Comparison of ENCODE assay signal across 8 mouse cellular contexts in genomic region chr3:87804038-87804677, GRCm38 (mm10). TPM values are rescaled to one million over a fixed set of nuclear protein-coding genes. Genes with fewer than 3 reads are reported as not detected.
DNase-seq lines count a peak whose midpoint lies in the region; ATAC-seq lines count a peak whose summit lies in the region.

No protein-coding gene starts in this region.

- no peak overlapping the region for H3K9ac ChIP-seq in heart, embryonic 16.5 days (ENCODE audit: low read length)
- H3K9ac ChIP-seq in hindbrain, embryonic 14.5 days: no peak overlapping the region
- no peak overlapping the region for H3K9ac ChIP-seq in midbrain, embryonic 12.5 days (replicated peaks)

- H3K4me2 ChIP-seq in heart, embryonic 16.5 days (ENCODE audit: low read depth, low read length): peak overlapping the region; percentile 68
- peak overlapping the region; percentile 40 for H3K4me2 ChIP-seq in hindbrain, embryonic 14.5 days (replicated peaks)
- peak overlapping the region; percentile 38 for H3K4me2 ChIP-seq in midbrain, embryonic 12.5 days (replicated peaks)

- intact Hi-C loops in left cerebral cortex, postnatal 10 days (cut with DNase I): no loop called here

- H3K4me1 ChIP-seq in heart, embryonic 16.5 days (ENCODE audit: control insufficient read depth, insufficient read depth, low read length): peaks cover 4% of the 10 kb centered on the region
- peaks cover 6% of the 10 kb centered on the region; the same call in 1 of the 2 replicates for H3K4me1 ChIP-seq in hindbrain, embryonic 14.5 days (replicated peaks; ENCODE audit: control insufficient read depth, insufficient read depth, low read length)
- H3K4me1 ChIP-seq in midbrain, embryonic 12.5 days: 0 out of 2 replicates have a peak, but pooled peaks cover 8% of the 10 kb centered on the region

- H3K27ac ChIP-seq in heart, embryonic 16.5 days (ENCODE audit: low read length): no peak overlapping the region
- no peak overlapping the region for H3K27ac ChIP-seq in hindbrain, embryonic 14.5 days
- H3K27ac ChIP-seq in midbrain, embryonic 12.5 days (replicated peaks): no peak overlapping the region

- no peaks in the 10 kb centered on the region for H3K9me3 ChIP-seq in heart, embryonic 16.5 days (replicated peaks; ENCODE audit: control insufficient read depth, low read length)
- no peaks in the 10 kb centered on the region for H3K9me3 ChIP-seq in hindbrain, embryonic 14.5 days (ENCODE audit: control insufficient read depth, low read length)
- no peaks in the 10 kb centered on the region for H3K9me3 ChIP-seq in midbrain, embryonic 12.5 days

- DNase-seq in heart, postnatal 4 days: no peak
- peak; percentile 73 for DNase-seq in R1 (ENCODE audit: low read depth, low spot score)
- DNase-seq in hindbrain, embryonic 14.5 days (ENCODE audit: low spot score): no peak
- DNase-seq in retina, embryonic 14.5 days (ENCODE audit: low spot score): no peak
- no peak for DNase-seq in left cerebral cortex, postnatal 10 days (ENCODE audit: extremely low spot score in 1 of 2, low spot score in 2 of 2)
- DNase-seq in layer of hippocampus, adult 8-10 months (ENCODE audit: low spot score in 2 of 2): no peak

- H3K27me3 ChIP-seq in heart, embryonic 16.5 days (ENCODE audit: control insufficient read depth, insufficient read depth, low read length): peaks cover 89% of the 10 kb centered on the region
- H3K27me3 ChIP-seq in hindbrain, embryonic 14.5 days (ENCODE audit: control insufficient read depth, insufficient read depth, low read length): peaks cover 73% of the 10 kb centered on the region
- H3K27me3 ChIP-seq in midbrain, embryonic 12.5 days: peaks cover 100% of the 10 kb centered on the region

- peak overlapping the region; percentile 45 for H3K4me3 ChIP-seq in heart, embryonic 16.5 days (ENCODE audit: low read length)
- H3K4me3 ChIP-seq in hindbrain, embryonic 14.5 days (replicated peaks; ENCODE audit: low read length): peak overlapping the region; percentile 17; the same call in 1 of the 2 replicates
- 0 out of 2 replicates have a peak overlapping the region, but pooled peaks have one; percentile 17 for H3K4me3 ChIP-seq in midbrain, embryonic 12.5 days

- no peaks in the 10 kb centered on the region for H3K36me3 ChIP-seq in heart, embryonic 16.5 days (ENCODE audit: control insufficient read depth, insufficient read depth)
- no peaks in the 10 kb centered on the region for H3K36me3 ChIP-seq in hindbrain, embryonic 14.5 days (replicated peaks; ENCODE audit: control insufficient read depth, insufficient read depth)
- no peaks in the 10 kb centered on the region for H3K36me3 ChIP-seq in midbrain, embryonic 12.5 days

- WGBS in heart, embryonic 16.5 days: 4% methylated on average over 26 of the region's 26 CpGs
- WGBS in hindbrain, embryonic 14.5 days: 6% methylated on average over 26 of the region's 26 CpGs
- WGBS in midbrain, embryonic 12.5 days: 4% methylated on average over 26 of the region's 26 CpGs

- no peak for ATAC-seq in heart, embryonic 16.5 days (replicated peaks; ENCODE audit: extremely low read depth, insufficient read depth, low FRiP score)
- ATAC-seq in hindbrain, embryonic 14.5 days (ENCODE audit: low FRiP score): no peak
- no peak for ATAC-seq in midbrain, embryonic 12.5 days (ENCODE audit: low FRiP score, low read depth)

RNA-seq across cellular contexts. Expression of gene Insrr, which starts 7.4 kb away (rescaled TPM):
- polyA plus RNA-seq in heart, embryonic 16.5 days (2015; fragmentation: Nextera tagmentation; extraction: Ambion mirVana): not detected in 2 replicates
- under 1 TPM in 1 of 2 experiments, not detected in 1; 0.07 TPM for total RNA-seq in heart, postnatal 4 days (2021)
- 0.52 and 1.3 TPM in 2 replicates for polyA plus RNA-seq in hindbrain, embryonic 14.5 days (2014; fragmentation: Nextera tagmentation; extraction: Ambion mirVana)
- polyA plus RNA-seq in midbrain, embryonic 12.5 days (2016; fragmentation: Nextera tagmentation; extraction: Ambion mirVana): 1.2 TPM in 2 replicates
- under 1 TPM; 0.30 to 0.39 TPM for total RNA-seq in left cerebral cortex, postnatal 10 days (2021)
- under 1 TPM; 0.49 to 1.00 (median 0.68) TPM for total RNA-seq in layer of hippocampus, adult 8-10 months (2022)

RNA-seq across cellular contexts. Expression of gene Ntrk1, which starts 9.2 kb away (rescaled TPM):
- polyA plus RNA-seq in heart, embryonic 16.5 days (2015; fragmentation: Nextera tagmentation; extraction: Ambion mirVana): 0.39 and 0.44 TPM in 2 replicates
- total RNA-seq in heart, postnatal 4 days (2021): under 1 TPM; 0.09 to 0.10 TPM
- polyA plus RNA-seq in hindbrain, embryonic 14.5 days (2014; fragmentation: Nextera tagmentation; extraction: Ambion mirVana): 1.7 and 4.3 TPM in 2 replicates
- polyA plus RNA-seq in midbrain, embryonic 12.5 days (2016; fragmentation: Nextera tagmentation; extraction: Ambion mirVana): 3.0 and 3.9 TPM in 2 replicates
- total RNA-seq in left cerebral cortex, postnatal 10 days (2021): under 1 TPM; 0.34 to 0.62 TPM
- under 1 TPM; 0.13 to 0.20 (median 0.17) TPM for total RNA-seq in layer of hippocampus, adult 8-10 months (2022)

RNA-seq across cellular contexts. Expression of gene Pear1, which starts 19.9 kb away (rescaled TPM):
- 19.4 and 21.5 TPM in 2 replicates for polyA plus RNA-seq in heart, embryonic 16.5 days (2015; fragmentation: Nextera tagmentation; extraction: Ambion mirVana)
- total RNA-seq in heart, postnatal 4 days (2021): 10 to 100 TPM; 24.8 to 26.1 TPM
- 9.9 and 10.2 TPM in 2 replicates for polyA plus RNA-seq in hindbrain, embryonic 14.5 days (2014; fragmentation: Nextera tagmentation; extraction: Ambion mirVana)
- polyA plus RNA-seq in midbrain, embryonic 12.5 days (2016; fragmentation: Nextera tagmentation; extraction: Ambion mirVana): 8.9 and 12.6 TPM in 2 replicates
- 1 to 10 TPM; 7.6 TPM for total RNA-seq in left cerebral cortex, postnatal 10 days (2021)
- total RNA-seq in layer of hippocampus, adult 8-10 months (2022): 10 to 100 TPM; 10.5 to 12.7 (median 12.2) TPM

RNA-seq across cellular contexts. Expression of gene Sh2d2a, which starts 42.4 kb away (rescaled TPM):
- polyA plus RNA-seq in heart, embryonic 16.5 days (2015; fragmentation: Nextera tagmentation; extraction: Ambion mirVana): 3.3 and 8.9 TPM in 2 replicates
- total RNA-seq in heart, postnatal 4 days (2021): under 1 TPM in 1 of 2 experiments, not detected in 1; 0.12 TPM
- not detected in 2 replicates for polyA plus RNA-seq in hindbrain, embryonic 14.5 days (2014; fragmentation: Nextera tagmentation; extraction: Ambion mirVana)
- not detected in 2 replicates for polyA plus RNA-seq in midbrain, embryonic 12.5 days (2016; fragmentation: Nextera tagmentation; extraction: Ambion mirVana)
- not detected for total RNA-seq in left cerebral cortex, postnatal 10 days (2021)
- not detected for total RNA-seq in layer of hippocampus, adult 8-10 months (2022)

RNA-seq across cellular contexts. Expression of gene Lrrc71, which starts 55.7 kb away (rescaled TPM):
- polyA plus RNA-seq in heart, embryonic 16.5 days (2015; fragmentation: Nextera tagmentation; extraction: Ambion mirVana): 0.71 and 0.87 TPM in 2 replicates
- under 1 TPM; 0.50 to 0.57 TPM for total RNA-seq in heart, postnatal 4 days (2021)
- polyA plus RNA-seq in hindbrain, embryonic 14.5 days (2014; fragmentation: Nextera tagmentation; extraction: Ambion mirVana): 0.54 and 0.89 TPM in 2 replicates
- polyA plus RNA-seq in midbrain, embryonic 12.5 days (2016; fragmentation: Nextera tagmentation; extraction: Ambion mirVana): 0.62 and 0.73 TPM in 2 replicates
- under 1 TPM; 0.10 to 0.64 TPM for total RNA-seq in left cerebral cortex, postnatal 10 days (2021)
- 1 to 10 TPM in 1 of 4 experiments, under 1 TPM in 3; 0.43 to 1.6 (median 0.62) TPM for total RNA-seq in layer of hippocampus, adult 8-10 months (2022)
